Mouse (Mus musculus) left cerebral cortex, adult 2 months (tissue): ENCODE measurements around the gene Cand2. TPM values are rescaled to one million over a fixed set of nuclear protein-coding genes. Genes with fewer than 3 reads are reported as not detected.
A peak's percentile ranks its signal among the peaks of the same experiment; 100 is the strongest.

ENCODE experiments used
- DNase-seq, 2 experiments: peaks; one replicate each; pipeline ENCODE4 v3.0.0; 2021 to 2022; ENCODE audit warnings: low spot score in 2 of 2, mixed read lengths in 1 of 2; ENCODE audit errors: extremely low spot score in 1 of 2
- H3K27ac ChIP-seq: fragments of 200-600 bp; 2 replicates; pipeline ENCODE4 v1.8.1; 2022
- H3K4me3 ChIP-seq: fragments of 200-600 bp; 2 replicates; pipeline ENCODE4 v1.8.1; 2022
- CTCF ChIP-seq: fragments of 200-600 bp; IDR thresholded peaks from 2 replicates; pipeline ENCODE4 v1.8.1; 2022; ENCODE audit warnings: antibody characterized with exemption, mild to moderate bottlenecking, moderate library complexity
- intact Hi-C: fragments of 180-260 bp; cut with DNase I; formaldehyde crosslinking; loops from one replicate; pipeline ENCODE4 v1.15.1; 2025
- microRNA-seq, 2 experiments: library from miRNA; unstranded; fragments of <30 nt; microRNA quantifications; one replicate each; pipeline ENCODE4 v1.2.0; 2021
- total RNA-seq, 2 experiments: library from RNA; stranded (reverse); gene quantifications; 2 replicates each; pipeline ENCODE4 v1.2.3; 2021

The Cand2 gene
- total RNA-seq, 2 experiments from 2014 or later, result 1.8 to 1.9 TPM

GRCm38 (mm10) chr6:115845006-115845405, 70.7 kb downstream of the Cand2 start:
- TF ChIP-seq CTCF, result no peak
- no peak overlapping the region for H3K4me3 ChIP-seq
- H3K27ac ChIP-seq, result no peak overlapping the region
- intact Hi-C loops, result no loop called here
- no peak for DNase-seq

- intact Hi-C loops, result no loop called here
Measured at GRCm38 (mm10) chr6:115846640-115847411, 72.5 kb downstream of the Cand2 start.

GRCm38 (mm10) chr6:115848598-115849304, 74.4 kb downstream of the Cand2 start:
- DNase-seq, result no peak
- no peak overlapping the region for H3K27ac ChIP-seq

More at GRCm38 (mm10) chr6:115846640-115847411, 72.5 kb downstream of the Cand2 start:
- peak; percentile 54 to 62 for DNase-seq
- no peak overlapping the region for H3K4me3 ChIP-seq
- peak; percentile 74 for TF ChIP-seq CTCF
- no peak overlapping the region; the same call in 1 of the 2 replicates for H3K27ac ChIP-seq

GRCm38 (mm10) chr6:115852446-115853090, 78.2 kb downstream of the Cand2 start:
- intact Hi-C loops, result loop anchor here (2.0 to 5.0 kb wide), 2 partner anchors 38 to 140 kb away; no protein-coding TSS in a partner anchor
- Histone ChIP-seq H3K4me3 (peak overlapping the region; percentile 56), H3K27ac (peak overlapping the region; percentile 62)
- TF ChIP-seq CTCF, result no peak
- peak in 1 of 2 experiments; percentile 20 for DNase-seq

More at GRCm38 (mm10) chr6:115848598-115849304, 74.4 kb downstream of the Cand2 start:
- no peak for TF ChIP-seq CTCF
- intact Hi-C loops, result no loop called here
- H3K4me3 ChIP-seq, result no peak overlapping the region

GRCm38 (mm10) chr6:115853091-115853813, 78.9 kb downstream of the Cand2 start, which contains the start of the genes Mbd4 and Ift122:
Gene Mbd4, minus strand, starts transcription at chr6:115853371.
Gene Ift122, plus strand, starts transcription at chr6:115853470.
- Histone ChIP-seq H3K27ac (peak within 1 kb of the TSS; percentile 86), H3K4me3 (peak within 1 kb of the TSS; percentile 56)
- intact Hi-C loops, result loop anchor here (2.0 to 5.0 kb wide), 2 partner anchors 38 to 139 kb away; no protein-coding TSS in a partner anchor
- peak; percentile 46 for TF ChIP-seq CTCF
- peak; percentile 97 to 99 for DNase-seq

- H3K4me3 ChIP-seq, result peak overlapping the region; percentile 56
- intact Hi-C loops, result loop anchor here (2.0 to 5.0 kb wide), 2 partner anchors 37 to 138 kb away; no protein-coding TSS in a partner anchor
- DNase-seq, result no peak
- no peak for TF ChIP-seq CTCF
- H3K27ac ChIP-seq, result peak overlapping the region; percentile 86
Measured at GRCm38 (mm10) chr6:115853985-115854384, 79.6 kb downstream of the Cand2 start.

GRCm38 (mm10) chr6:115854432-115854831, 80.1 kb downstream of the Cand2 start:
- Histone ChIP-seq H3K27ac (no peak overlapping the region), H3K4me3 (no peak overlapping the region)
- intact Hi-C loops, result loop anchor here (5.0 kb wide), 1 partner anchor 138 kb away; no protein-coding TSS in a partner anchor
- peak; percentile 55 for TF ChIP-seq CTCF
- no peak for DNase-seq

Small RNA genes within 50 kb of the gene (microRNA-seq; reads per million reads assigned to microRNA genes)
- 0 reads per million in 2 experiments for gene Mir7660

Other genes starting within 250 kb of the Cand2 start
- gene Tsen2, start 229.9 kb upstream of the Cand2 start, total RNA-seq, result 10 to 100 TPM; 22.2 to 25.7 TPM
- gene Mkrn2os, start 182.0 kb upstream of the Cand2 start, total RNA-seq, result not detected
- 10 to 100 TPM; 28.5 to 38.3 TPM for gene Mkrn2, start 172.6 kb upstream of the Cand2 start, total RNA-seq
- 10 to 100 TPM; 85.4 to 89.8 TPM for gene Raf1, start 97.9 kb upstream of the Cand2 start, total RNA-seq
- 1 to 10 TPM; 1.2 TPM for gene Tmem40, start 12.1 kb upstream of the Cand2 start, total RNA-seq
- 100 to 1,000 TPM; 429 to 479 TPM for gene Rpl32, start 34.2 kb downstream of the Cand2 start, total RNA-seq
- 1 to 10 TPM; 5.4 to 6.1 TPM for gene Efcab12, start 63.9 kb downstream of the Cand2 start, total RNA-seq
- gene Mbd4, start 78.8 kb downstream of the Cand2 start, total RNA-seq, result 1 to 10 TPM; 8.5 TPM
- gene Ift122, start 78.9 kb downstream of the Cand2 start, total RNA-seq, result 10 to 100 TPM; 31.1 to 32.7 TPM
- gene Rho, start 157.2 kb downstream of the Cand2 start, total RNA-seq, result under 1 TPM; 0.56 to 0.79 TPM
- gene H1foo, start 170.4 kb downstream of the Cand2 start, total RNA-seq, result not detected
- gene Plxnd1, start 220.5 kb downstream of the Cand2 start, total RNA-seq, result 100 to 1,000 TPM; 127 to 131 TPM